Mouse (Mus musculus): Measurements from ENCODE around the gene Smurf2. TPM values are rescaled to one million over a fixed set of nuclear protein-coding genes. Genes with fewer than 3 reads are reported as not detected.

The Smurf2 gene
- polyA plus RNA-seq (2014; fragmentation: Illumina TruSeq; extraction: RNeasy Lipid Tissue Mini Kit (QIAGEN cat#74804); ENCODE audit: low replicate concordance): 93.0 TPM

DNA sequence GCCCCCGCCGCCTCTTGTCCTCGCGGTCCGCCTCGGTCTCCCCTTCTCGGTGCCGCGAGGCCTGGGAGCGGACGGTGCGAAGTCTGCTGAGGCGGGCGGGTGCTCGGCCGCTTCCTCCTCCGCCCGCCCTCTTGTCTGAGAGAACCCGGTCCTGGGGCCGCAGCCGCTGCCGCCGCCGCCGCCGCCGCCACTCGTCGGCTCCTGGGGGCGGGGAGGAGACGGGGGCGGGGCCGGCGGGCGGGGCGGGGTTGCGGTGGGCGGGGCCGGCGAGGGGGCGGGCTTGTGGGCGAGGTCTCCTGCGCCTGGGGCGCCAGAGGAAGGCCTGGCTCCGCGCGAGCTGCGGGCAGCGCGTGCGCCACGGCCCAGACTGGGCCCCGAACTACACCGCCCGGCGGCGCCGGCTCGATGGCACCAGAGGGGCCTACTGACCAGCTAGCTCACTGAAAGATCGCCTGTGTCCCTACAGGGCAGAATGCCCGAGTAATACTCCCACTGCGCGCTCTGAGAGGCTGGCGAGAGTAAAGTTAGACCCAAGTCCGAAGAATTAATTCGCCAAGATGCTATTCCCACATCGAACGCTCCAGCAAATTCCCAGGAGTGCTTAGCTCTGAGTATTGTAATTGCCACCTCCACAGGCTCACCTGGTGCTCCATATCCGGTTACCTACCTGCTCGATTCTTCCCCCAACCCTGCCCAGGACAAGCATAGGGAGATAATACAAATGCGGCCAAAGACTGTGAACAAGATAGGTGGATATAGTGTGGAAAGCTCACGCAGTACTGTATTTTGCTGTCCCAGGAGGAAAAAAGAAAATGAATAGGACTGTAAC is at the start of gene Smurf2:
Gene Smurf2 (minus strand): TSS at position 165 of the 829 bp plus-strand sequence.

DNA sequence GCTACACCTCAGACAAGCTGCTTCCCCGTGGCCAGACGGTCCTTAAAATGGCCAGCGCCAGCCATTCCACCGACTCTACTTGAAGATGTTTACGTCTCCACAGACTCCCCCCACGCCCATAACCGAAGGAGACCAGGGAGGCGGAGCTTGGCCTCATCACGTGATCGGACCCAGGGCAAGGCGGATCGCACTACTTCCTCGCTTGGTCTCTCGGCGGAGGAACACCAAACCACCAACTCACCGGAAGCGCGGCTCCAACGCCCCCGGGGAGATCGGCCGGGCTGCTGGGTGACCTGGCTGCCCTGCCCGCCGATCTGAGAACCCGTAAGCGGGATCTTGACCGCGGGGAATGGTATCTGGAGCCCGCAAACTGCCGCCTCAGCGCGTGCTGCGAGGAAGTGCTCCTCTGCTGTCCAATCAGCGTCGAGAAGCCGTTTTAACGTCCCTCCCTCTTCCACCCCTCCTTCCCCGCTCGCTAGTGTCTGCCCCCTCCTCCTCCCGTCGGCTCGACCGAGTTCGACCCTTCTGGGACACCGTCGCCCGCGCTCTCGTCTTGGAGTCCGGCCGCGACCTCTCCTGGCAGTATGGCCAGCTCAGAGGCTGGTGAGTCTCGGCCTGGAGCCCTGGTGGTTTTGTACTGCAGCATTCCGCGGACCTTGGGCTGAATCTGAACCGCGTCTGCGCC is 131.6 kb downstream of the Smurf2 start, which contains the start of the genes Ddx5 and Cep95:
Gene Ddx5 (minus strand): TSS at position 411 of the 685 bp plus-strand sequence.
Gene Cep95 (plus strand): TSS at position 478 of the 685 bp plus-strand sequence.

DNA sequence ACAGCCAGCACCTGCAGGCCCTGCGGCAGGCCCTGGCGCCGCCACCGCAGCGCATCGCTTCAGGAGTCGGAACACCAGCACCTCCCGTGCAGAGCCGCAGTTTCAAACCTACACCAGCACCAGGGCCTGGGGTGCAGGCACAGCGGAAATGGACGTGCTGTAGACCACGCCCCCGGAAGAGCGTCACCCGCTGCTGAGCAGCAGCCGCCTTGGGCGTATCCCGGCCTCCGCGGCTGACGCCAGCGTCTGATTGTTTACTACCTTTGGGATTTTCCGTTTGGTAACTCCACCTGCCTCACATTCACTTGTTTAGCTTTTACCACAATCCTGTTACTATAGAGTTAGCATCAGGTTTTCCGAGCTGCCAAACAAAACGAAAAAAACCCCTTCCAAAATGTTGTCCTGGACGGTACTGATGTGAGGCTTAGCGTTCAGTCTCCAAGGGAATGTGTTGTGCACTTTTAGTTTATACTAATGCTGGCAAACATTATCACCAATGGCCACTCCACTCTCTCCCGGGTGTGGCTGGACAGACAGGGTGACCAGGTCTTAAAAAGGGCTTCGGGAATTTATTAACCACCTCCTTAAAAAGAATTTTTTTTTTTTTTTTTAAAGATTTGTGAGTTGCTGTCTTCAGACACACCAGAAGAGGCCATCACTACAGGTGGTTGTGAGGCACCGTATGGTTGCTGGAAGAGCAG is 141.0 kb downstream of the Smurf2 start, which contains the start of gene Polg2:
Gene Polg2 (minus strand): TSS at position 150 of the 701 bp plus-strand sequence.

Other genes with a start within 250 kb of the Smurf2 start
- gene Pecam1, start 170.1 kb downstream of the Smurf2 start, polyA plus RNA-seq (2014; fragmentation: Illumina TruSeq; extraction: RNeasy Lipid Tissue Mini Kit (QIAGEN cat#74804); ENCODE audit: low replicate concordance): 7.0 TPM
- 5.3 TPM for gene Milr1, start 169.5 kb downstream of the Smurf2 start, polyA plus RNA-seq (2014; fragmentation: Illumina TruSeq; extraction: RNeasy Lipid Tissue Mini Kit (QIAGEN cat#74804); ENCODE audit: low replicate concordance)
- 10.1 TPM for gene Polg2, start 141.2 kb downstream of the Smurf2 start, polyA plus RNA-seq (2014; fragmentation: Illumina TruSeq; extraction: RNeasy Lipid Tissue Mini Kit (QIAGEN cat#74804); ENCODE audit: low replicate concordance)
- gene Ddx5, start 131.5 kb downstream of the Smurf2 start, polyA plus RNA-seq (2014; fragmentation: Illumina TruSeq; extraction: RNeasy Lipid Tissue Mini Kit (QIAGEN cat#74804); ENCODE audit: low replicate concordance): 1,671 TPM
- 26.5 TPM for gene Cep95, start 131.5 kb downstream of the Smurf2 start, polyA plus RNA-seq (2014; fragmentation: Illumina TruSeq; extraction: RNeasy Lipid Tissue Mini Kit (QIAGEN cat#74804); ENCODE audit: low replicate concordance)
- gene Kpna2, start 78.8 kb upstream of the Smurf2 start, polyA plus RNA-seq (2014; fragmentation: Illumina TruSeq; extraction: RNeasy Lipid Tissue Mini Kit (QIAGEN cat#74804); ENCODE audit: low replicate concordance): 150 TPM
- 5.7 TPM for gene 1810010H24Rik, start 105.0 kb upstream of the Smurf2 start, polyA plus RNA-seq (2014; fragmentation: Illumina TruSeq; extraction: RNeasy Lipid Tissue Mini Kit (QIAGEN cat#74804); ENCODE audit: low replicate concordance)
- 22.9 TPM for gene Bptf, start 211.4 kb upstream of the Smurf2 start, polyA plus RNA-seq (2014; fragmentation: Illumina TruSeq; extraction: RNeasy Lipid Tissue Mini Kit (QIAGEN cat#74804); ENCODE audit: low replicate concordance)

All from small intestine, adult 10 weeks (tissue).